Comparison of ENCODE assay signal across 8 mouse cellular contexts in genomic region chr2:72995346-72996097, GRCm38 (mm10). TPM values are rescaled to one million over a fixed set of nuclear protein-coding genes. Genes with fewer than 3 reads are reported as not detected.
DNase-seq lines count a peak whose midpoint lies in the region; ATAC-seq lines count a peak whose summit lies in the region.

No protein-coding gene starts in this region.

- H3K27ac ChIP-seq in liver, embryonic 12.5 days: no peak overlapping the region
- H3K27ac ChIP-seq in liver, embryonic 11.5 days (ENCODE audit: low read depth, low read length): no peak overlapping the region
- H3K27ac ChIP-seq in midbrain, embryonic 14.5 days (replicated peaks; ENCODE audit: low read depth, low read length): peak overlapping the region; percentile 71

- no peak overlapping the region for H3K4me3 ChIP-seq in liver, embryonic 12.5 days
- H3K4me3 ChIP-seq in liver, embryonic 11.5 days (ENCODE audit: low read depth, low read length): no peak overlapping the region
- H3K4me3 ChIP-seq in midbrain, embryonic 14.5 days (replicated peaks; ENCODE audit: low read depth, low read length): no peak overlapping the region

- no peaks in the 10 kb centered on the region for H3K36me3 ChIP-seq in liver, embryonic 12.5 days
- no peaks in the 10 kb centered on the region for H3K36me3 ChIP-seq in liver, embryonic 11.5 days (ENCODE audit: control insufficient read depth, insufficient read depth, low read length)
- H3K36me3 ChIP-seq in midbrain, embryonic 14.5 days (ENCODE audit: control insufficient read depth, insufficient read depth, low read length): no peaks in the 10 kb centered on the region

- 68% methylated on average over 9 of the region's 9 CpGs for WGBS in liver, embryonic 12.5 days (ENCODE audit: insufficient replicate concordance)
- WGBS in liver, embryonic 11.5 days: 71% methylated on average over 9 of the region's 9 CpGs
- WGBS in midbrain, embryonic 14.5 days: 45% methylated on average over 9 of the region's 9 CpGs

- ATAC-seq in liver, embryonic 12.5 days: no peak
- ATAC-seq in liver, embryonic 11.5 days (replicated peaks; ENCODE audit: low FRiP score): no peak
- peak; percentile 91 for ATAC-seq in frontal cortex, adult (ENCODE audit: low TSS enrichment)
- ATAC-seq in midbrain, embryonic 14.5 days (ENCODE audit: low FRiP score, low TSS enrichment): peak; percentile 48; the same call in 1 of the 2 replicates

- H3K27me3 ChIP-seq in liver, embryonic 12.5 days (replicated peaks): no peaks in the 10 kb centered on the region
- no peaks in the 10 kb centered on the region for H3K27me3 ChIP-seq in liver, embryonic 11.5 days (replicated peaks; ENCODE audit: control insufficient read depth, insufficient read depth, low read length)
- H3K27me3 ChIP-seq in midbrain, embryonic 14.5 days (ENCODE audit: control insufficient read depth, insufficient read depth, low read length): no peaks in the 10 kb centered on the region

- no peak overlapping the region for H3K4me2 ChIP-seq in liver, embryonic 12.5 days
- no peak overlapping the region for H3K4me2 ChIP-seq in liver, embryonic 11.5 days
- no peak overlapping the region for H3K4me2 ChIP-seq in midbrain, embryonic 14.5 days (ENCODE audit: low read length)

- 0 out of 2 replicates have a peak overlapping the region, but pooled peaks have one; percentile 4 for H3K9ac ChIP-seq in liver, embryonic 12.5 days
- H3K9ac ChIP-seq in liver, embryonic 11.5 days (ENCODE audit: low read depth, low read length): no peak overlapping the region
- no peak overlapping the region for H3K9ac ChIP-seq in midbrain, embryonic 14.5 days (replicated peaks; ENCODE audit: low read length)

- H3K9me3 ChIP-seq in liver, embryonic 12.5 days (replicated peaks): no peaks in the 10 kb centered on the region
- H3K9me3 ChIP-seq in liver, embryonic 11.5 days (ENCODE audit: control insufficient read depth, low read length): no peaks in the 10 kb centered on the region
- H3K9me3 ChIP-seq in midbrain, embryonic 14.5 days (ENCODE audit: control insufficient read depth, low read length): no peaks in the 10 kb centered on the region

- H3K4me1 ChIP-seq in liver, embryonic 12.5 days: peaks cover 29% of the 10 kb centered on the region
- H3K4me1 ChIP-seq in liver, embryonic 11.5 days (replicated peaks; ENCODE audit: control insufficient read depth, insufficient read depth, low read length): peaks cover 9% of the 10 kb centered on the region
- H3K4me1 ChIP-seq in midbrain, embryonic 14.5 days (ENCODE audit: control insufficient read depth, insufficient read depth, low read length): peaks cover 4% of the 10 kb centered on the region; the same call in 1 of the 2 replicates

- no peak for DNase-seq in liver, embryonic 11.5 days (ENCODE audit: low spot score)
- peak; percentile 83 to 86 for DNase-seq in cerebellum, adult 18-20 months
- peak; percentile 75 for DNase-seq in heart, postnatal 4 days
- peak; percentile 67 to 69 for DNase-seq in layer of hippocampus, postnatal 10 days (ENCODE audit: low spot score in 2 of 2)
- DNase-seq in midbrain, embryonic 14.5 days: peak; percentile 82
- DNase-seq in testis, postnatal 14 days (ENCODE audit: low spot score): peak; percentile 38

RNA-seq across cellular contexts. Expression of gene Gm11084, which starts 9.0 kb away (rescaled TPM):
- not detected in 2 replicates for polyA plus RNA-seq in liver, embryonic 12.5 days (2016; fragmentation: Nextera tagmentation; extraction: Ambion mirVana)
- polyA plus RNA-seq in liver, embryonic 11.5 days (2014; fragmentation: Nextera tagmentation; extraction: Ambion mirVana): not detected in 2 replicates
- total RNA-seq in heart, postnatal 4 days (2021): not detected
- not detected for total RNA-seq in layer of hippocampus, postnatal 10 days (2021)
- polyA plus RNA-seq in midbrain, embryonic 14.5 days (2014; fragmentation: Nextera tagmentation; extraction: Ambion mirVana): not detected in 2 replicates

RNA-seq across cellular contexts. Expression of gene Sp3, which starts 15.3 kb away (rescaled TPM):
- polyA plus RNA-seq in liver, embryonic 12.5 days (2016; fragmentation: Nextera tagmentation; extraction: Ambion mirVana): 45.2 and 47.6 TPM in 2 replicates
- 49.6 and 50.6 TPM in 2 replicates for polyA plus RNA-seq in liver, embryonic 11.5 days (2014; fragmentation: Nextera tagmentation; extraction: Ambion mirVana)
- total RNA-seq in heart, postnatal 4 days (2021): 10 to 100 TPM; 69.3 to 70.3 TPM
- total RNA-seq in layer of hippocampus, postnatal 10 days (2021): 10 to 100 TPM; 48.3 to 56.6 TPM
- 43.5 and 61.5 TPM in 2 replicates for polyA plus RNA-seq in midbrain, embryonic 14.5 days (2014; fragmentation: Nextera tagmentation; extraction: Ambion mirVana)

Comparison
In these comparisons a context has a peak if more than half of its experiments do, and no peak if none do; other contexts are left out.
1. ATAC-seq: peak in frontal cortex, adult (single experiment) and midbrain, embryonic 14.5 days (single experiment); none in liver, embryonic 12.5 days (single experiment) and liver, embryonic 11.5 days (single experiment).